In the genomic region with DNA sequence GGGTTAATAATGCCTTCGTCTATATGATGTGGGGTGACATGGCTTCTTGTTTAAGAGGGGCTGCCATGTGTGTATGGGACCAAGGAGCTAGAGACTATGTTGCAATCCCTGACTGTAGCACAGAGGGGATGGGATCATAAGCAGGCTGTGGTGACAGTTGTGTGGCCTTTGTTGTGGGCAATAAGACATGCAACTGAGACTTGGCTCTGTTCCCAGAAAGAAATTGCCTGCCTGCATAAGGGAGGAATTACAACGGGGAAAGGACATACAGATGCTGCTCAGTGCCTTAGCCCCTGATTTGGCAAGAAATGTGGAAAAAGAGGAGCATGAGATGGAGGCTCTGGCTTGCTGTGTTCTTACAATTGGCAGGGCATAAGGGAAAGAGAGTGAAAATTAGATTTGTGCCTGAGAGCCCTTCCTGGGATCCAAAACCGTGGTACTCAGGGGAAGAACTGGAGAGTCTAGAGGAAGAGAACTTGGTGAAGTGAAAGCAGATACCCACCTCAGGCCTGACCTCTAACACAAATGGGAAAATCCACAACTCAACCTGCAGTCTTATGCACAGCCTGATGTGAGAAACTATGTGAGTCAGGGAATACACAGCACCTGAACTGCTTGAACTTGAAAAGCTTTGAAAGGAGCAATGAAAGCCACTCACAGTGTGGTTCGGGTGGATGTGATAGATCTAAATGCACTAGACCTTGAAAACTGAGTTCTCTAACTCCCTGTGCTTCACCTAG, we compare ENCODE assay signal across 9 mouse cellular contexts.
DNase-seq lines count a peak whose midpoint lies in the region; ATAC-seq lines count a peak whose summit lies in the region.
"Had no signal": no experiment of that assay in that cellular context is flagged by ENCODE, and none has a peak within 500 bp of the region (broad histone marks: within the 10 kb centered on the region; RNA-seq: fewer than 3 reads in every experiment).

No protein-coding gene starts in this region.

- H3K27ac ChIP-seq in kidney, embryonic 15.5 days, result no peak overlapping the region
- peak overlapping the region; percentile 42; the same call in 1 of the 2 replicates for H3K27ac ChIP-seq in forebrain, embryonic 13.5 days

- H3K4me2 ChIP-seq in kidney, embryonic 15.5 days, result no peak overlapping the region
- no peak overlapping the region for H3K4me2 ChIP-seq in forebrain, embryonic 13.5 days

- ATAC-seq in kidney, embryonic 15.5 days (replicated peaks; ENCODE audit: low FRiP score), result peak; percentile 46; the same call in 1 of the 2 replicates
- peak; percentile 95 for ATAC-seq in forebrain, embryonic 13.5 days

- H3K36me3 ChIP-seq in kidney, embryonic 15.5 days, result no peaks in the 10 kb centered on the region
- H3K36me3 ChIP-seq in forebrain, embryonic 13.5 days (ENCODE audit: poor library complexity, severe bottlenecking), result no peaks in the 10 kb centered on the region

- no peak overlapping the region for H3K4me3 ChIP-seq in kidney, embryonic 15.5 days (replicated peaks)
- H3K4me3 ChIP-seq in forebrain, embryonic 13.5 days, result no peak overlapping the region

- H3K9me3 ChIP-seq in kidney, embryonic 15.5 days (replicated peaks), result no peaks in the 10 kb centered on the region
- no peaks in the 10 kb centered on the region for H3K9me3 ChIP-seq in forebrain, embryonic 13.5 days (replicated peaks)
- H3K9me3 ChIP-seq: G1E had no signal

- no peaks in the 10 kb centered on the region for H3K27me3 ChIP-seq in kidney, embryonic 15.5 days
- no peaks in the 10 kb centered on the region for H3K27me3 ChIP-seq in forebrain, embryonic 13.5 days

- no peaks in the 10 kb centered on the region for H3K4me1 ChIP-seq in kidney, embryonic 15.5 days
- peaks cover 9% of the 10 kb centered on the region for H3K4me1 ChIP-seq in forebrain, embryonic 13.5 days

- 57% methylated on average over 4 of the region's 4 CpGs for WGBS in kidney, embryonic 15.5 days
- WGBS in forebrain, embryonic 13.5 days, result 42% methylated on average over 4 of the region's 4 CpGs

- no peak overlapping the region for H3K9ac ChIP-seq in kidney, embryonic 15.5 days
- H3K9ac ChIP-seq in forebrain, embryonic 13.5 days, result no peak overlapping the region

- DNase-seq in kidney, adult 8-10 months, result no peak
- DNase-seq in Muller cell, postnatal 12 days (ENCODE audit: inconsistent ontology term), result peak; percentile 80
- peak; percentile 18 to 26 for DNase-seq in lung, postnatal 4 days
- DNase-seq in urinary bladder, adult 18-20 months (ENCODE audit: low spot score in 2 of 2), result no peak
- no peak for DNase-seq in adrenal gland, adult (ENCODE audit: inconsistent age in 2 of 2, low spot score in 1 of 2)
- DNase-seq in spleen, postnatal 4 days (ENCODE audit: low spot score in 2 of 2), result no peak

Comparison
In these comparisons a context has a peak if more than half of its experiments do, and no peak if none do; other contexts are left out.
1. DNase-seq: peak in Muller cell, postnatal 12 days (single experiment) and lung, postnatal 4 days (2 of 2); none in kidney, adult 8-10 months (0 of 2), urinary bladder, adult 18-20 months (0 of 2), adrenal gland, adult (0 of 2) and spleen, postnatal 4 days (0 of 2).